Mouse (Mus musculus): ENCODE results near the gene Rpl26. TPM values are rescaled to one million over a fixed set of nuclear protein-coding genes. Genes with fewer than 3 reads are reported as not detected.
"Not testable (repeated sequence)": the region's sequence is repeated elsewhere in the genome, so short reads cannot be mapped to it uniquely, and the experiment has no call there.

The Rpl26 gene
- polyA plus RNA-seq, 1 experiment from 2014 or later: 517 TPM

DNA sequence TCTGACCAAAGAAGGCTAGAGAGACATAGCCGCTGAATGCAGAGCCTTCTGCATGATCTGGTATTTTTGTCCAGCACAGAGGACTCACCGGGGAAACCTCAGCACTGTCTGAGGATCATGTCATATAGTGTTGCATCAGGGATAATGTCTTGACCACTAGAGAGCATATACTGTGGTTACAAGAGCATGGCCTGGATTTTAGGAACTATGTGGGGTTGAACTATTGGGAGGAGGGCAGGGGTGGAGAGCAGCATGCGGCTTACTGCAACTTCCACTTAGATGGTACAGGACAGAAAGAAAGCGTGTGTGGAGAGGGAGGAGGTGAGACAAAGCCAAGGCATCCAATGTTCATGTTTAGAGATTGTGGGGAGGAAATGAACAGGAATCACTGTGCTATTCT is 13.2 kb downstream of the Rpl26 start:
- H3K27ac ChIP-seq (replicated peaks): no peak overlapping the region
- H3K36me3 ChIP-seq (replicated peaks): no peaks in the 10 kb centered on the region
- ATAC-seq (ENCODE audit: insufficient read depth): no peak
- no peaks in the 10 kb centered on the region for H3K9me3 ChIP-seq (replicated peaks)
- peaks cover 31% of the 10 kb centered on the region for H3K27me3 ChIP-seq
- 62% methylated on average over 4 of the region's 4 CpGs for WGBS (ENCODE audit: insufficient replicate concordance)
- H3K4me2 ChIP-seq: no peak overlapping the region
- no peaks in the 10 kb centered on the region; the same call in 1 of the 2 replicates for H3K4me1 ChIP-seq (replicated peaks)
- H3K4me3 ChIP-seq (replicated peaks): no peak overlapping the region
- no peak overlapping the region for H3K9ac ChIP-seq

DNA sequence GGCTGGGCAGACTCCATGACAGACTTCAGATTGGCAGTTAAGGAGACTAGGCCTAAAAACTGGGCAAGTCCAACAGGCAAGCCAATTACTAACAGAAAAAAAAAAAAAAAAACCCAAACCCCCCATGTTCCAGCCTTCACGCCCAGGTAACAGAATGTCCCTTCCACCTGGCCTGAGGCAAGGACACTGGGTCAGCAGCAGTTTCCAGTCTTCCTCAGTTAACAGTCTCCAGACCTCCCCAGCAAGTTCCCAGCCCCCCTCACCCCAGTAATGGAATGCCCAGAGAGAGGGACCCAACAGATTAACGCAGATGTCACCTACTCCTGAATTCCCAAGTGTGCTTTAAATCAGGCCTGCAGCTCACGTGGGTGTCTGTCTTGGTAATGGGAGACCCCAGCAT is 21.8 kb downstream of the Rpl26 start:
- Histone ChIP-seq H3K4me1 (replicated peaks) (no peaks in the 10 kb centered on the region), H3K9ac (no peak overlapping the region), H3K36me3 (replicated peaks) (no peaks in the 10 kb centered on the region), H3K27ac (replicated peaks) (no peak overlapping the region), H3K27me3 (peaks cover 26% of the 10 kb centered on the region; the same call in 1 of the 2 replicates), H3K9me3 (replicated peaks) (no peaks in the 10 kb centered on the region), H3K4me2 (no peak overlapping the region), H3K4me3 (replicated peaks) (no peak overlapping the region)
- ATAC-seq (ENCODE audit: insufficient read depth): no peak
- WGBS (ENCODE audit: insufficient replicate concordance): 58% methylated on average over 3 of the region's 3 CpGs

DNA sequence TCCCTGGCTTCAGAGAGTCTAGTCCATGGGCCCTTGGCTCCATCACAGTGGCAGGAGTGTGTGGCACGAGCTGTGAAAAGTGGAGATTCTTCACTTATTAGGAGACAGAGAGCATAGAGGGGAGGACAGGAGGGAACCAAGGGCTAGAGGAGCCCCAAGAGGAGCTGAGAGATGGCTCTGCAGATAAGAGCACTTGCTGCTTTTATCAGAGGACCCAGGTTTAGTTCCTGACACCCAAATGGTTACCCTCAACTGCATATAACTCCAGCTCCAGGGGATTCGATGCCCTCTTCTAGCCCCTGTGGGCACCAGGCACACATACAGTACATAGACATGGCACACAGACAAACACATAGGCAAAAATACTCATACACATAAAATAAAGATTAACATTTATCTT is 23.4 kb downstream of the Rpl26 start:
- 48% methylated on average over 2 of the region's 2 CpGs for WGBS (ENCODE audit: insufficient replicate concordance)
- Histone ChIP-seq H3K4me3 (replicated peaks) (no peak overlapping the region), H3K36me3 (replicated peaks) (no peaks in the 10 kb centered on the region), H3K4me2 (no peak overlapping the region), H3K9me3 (replicated peaks) (no peaks in the 10 kb centered on the region), H3K4me1 (replicated peaks) (no peaks in the 10 kb centered on the region), H3K27me3 (peaks cover 26% of the 10 kb centered on the region; the same call in 1 of the 2 replicates), H3K27ac (replicated peaks) (no peak overlapping the region), H3K9ac (no peak overlapping the region)
- ATAC-seq (ENCODE audit: insufficient read depth): no peak

DNA sequence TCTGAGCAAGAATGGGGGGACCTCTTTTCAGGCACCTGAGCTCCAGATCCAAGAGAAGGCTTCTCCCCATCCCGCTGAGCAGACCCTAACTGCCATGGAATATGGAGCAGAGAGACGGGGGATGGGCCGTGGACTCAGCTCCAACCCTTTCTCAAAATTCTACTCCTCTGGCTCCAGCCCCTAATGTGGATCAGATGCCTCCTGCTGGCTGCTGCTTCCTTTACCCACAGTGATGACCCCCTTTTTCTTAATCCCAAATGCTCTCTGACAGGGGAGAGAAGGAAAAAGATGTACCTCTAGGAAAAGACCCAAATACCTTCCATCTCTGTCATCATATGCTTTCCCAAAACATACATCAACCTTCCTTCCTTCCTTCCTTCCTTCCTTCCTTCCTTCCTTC is 25.6 kb downstream of the Rpl26 start, which contains the start of gene Odf4:
TSS of gene Odf4 (minus strand) at position 101 of the 400 bp plus-strand sequence.
- peaks cover 24% of the 10 kb centered on the region; the same call in 1 of the 2 replicates for H3K27me3 ChIP-seq
- whole genome bisulfite sequencing (ENCODE audit: insufficient replicate concordance): 61% methylated on average over 3 of the region's 3 CpGs
- no peaks in the 10 kb centered on the region for H3K9me3 ChIP-seq (replicated peaks)
- H3K4me3 ChIP-seq (replicated peaks): no peak within 1 kb of the TSS
- no peaks in the 10 kb centered on the region for H3K36me3 ChIP-seq (replicated peaks)
- H3K9ac ChIP-seq: no peak within 1 kb of the TSS
- no peak within 1 kb of the TSS for H3K27ac ChIP-seq (replicated peaks)
- ATAC-seq (ENCODE audit: insufficient read depth): no peak
- no peaks in the 10 kb centered on the region for H3K4me1 ChIP-seq (replicated peaks)
- no peak within 1 kb of the TSS for H3K4me2 ChIP-seq

DNA sequence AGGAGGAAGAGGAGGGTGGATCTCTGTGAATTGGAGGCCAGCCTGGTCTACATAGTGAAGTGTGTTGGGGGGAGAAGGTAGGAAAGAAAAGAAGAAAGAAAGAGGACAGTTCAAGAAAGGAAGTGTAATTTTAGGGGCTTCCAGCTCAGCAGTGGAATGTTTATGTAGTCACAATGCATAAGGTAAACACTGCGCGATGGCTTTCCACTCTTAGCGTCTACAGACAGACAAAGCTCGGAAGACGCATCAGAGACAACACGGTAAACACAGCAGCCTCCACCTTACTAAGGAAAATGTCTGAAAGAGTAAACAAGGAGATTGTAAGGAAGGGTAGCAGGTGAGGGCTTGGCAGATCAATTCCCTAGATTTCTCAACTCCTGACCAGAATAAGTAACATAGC is 28.6 kb downstream of the Rpl26 start:
- Histone ChIP-seq H3K4me3 (replicated peaks) (no peak overlapping the region), H3K9ac (no peak overlapping the region), H3K36me3 (replicated peaks) (no peaks in the 10 kb centered on the region), H3K27ac (replicated peaks) (no peak overlapping the region), H3K4me2 (no peak overlapping the region), H3K27me3 (peaks cover 7% of the 10 kb centered on the region; the same call in 1 of the 2 replicates), H3K4me1 (replicated peaks) (no peaks in the 10 kb centered on the region), H3K9me3 (replicated peaks) (no peaks in the 10 kb centered on the region)
- ATAC-seq (ENCODE audit: insufficient read depth): no peak
- WGBS (ENCODE audit: insufficient replicate concordance): 51% methylated on average over 6 of the region's 6 CpGs

- Histone ChIP-seq H3K4me2 (no peak overlapping the region), H3K9ac (no peak overlapping the region), H3K4me1 (replicated peaks) (no peaks in the 10 kb centered on the region; the same call in 1 of the 2 replicates), H3K4me3 (replicated peaks) (no peak overlapping the region), H3K27me3 (peaks cover 7% of the 10 kb centered on the region; the same call in 1 of the 2 replicates), H3K9me3 (replicated peaks) (no peaks in the 10 kb centered on the region), H3K36me3 (replicated peaks) (no peaks in the 10 kb centered on the region), H3K27ac (replicated peaks) (no peak overlapping the region)
- WGBS (ENCODE audit: insufficient replicate concordance): 64% methylated on average over 5 of the region's 5 CpGs
- ATAC-seq (ENCODE audit: insufficient read depth): no peak
These were observed 32.6 kb downstream of the Rpl26 start for GRCm38 (mm10) chr11:68933885-68934507.

GRCm38 (mm10) chr11:68936951-68937350 is 35.6 kb downstream of the Rpl26 start:
- H3K9me3 ChIP-seq (replicated peaks); H3K27ac ChIP-seq (replicated peaks); H3K27me3 ChIP-seq; H3K36me3 ChIP-seq (replicated peaks); ATAC-seq (ENCODE audit: insufficient read depth); H3K4me2 ChIP-seq; H3K9ac ChIP-seq; H3K4me3 ChIP-seq (replicated peaks): not testable (repeated sequence)
- WGBS (ENCODE audit: insufficient replicate concordance): 78% methylated on average over 4 of the region's 4 CpGs
- peaks cover 17% of the 10 kb centered on the region for H3K4me1 ChIP-seq (replicated peaks)

GRCm38 (mm10) chr11:68939451-68940304 is 38.3 kb downstream of the Rpl26 start:
- Histone ChIP-seq H3K4me3 (replicated peaks) (peak overlapping the region; percentile 50), H3K36me3 (replicated peaks) (no peaks in the 10 kb centered on the region), H3K4me1 (replicated peaks) (peaks cover 17% of the 10 kb centered on the region), H3K4me2 (peak overlapping the region; percentile 66), H3K27ac (replicated peaks) (no peak overlapping the region), H3K9me3 (replicated peaks) (no peaks in the 10 kb centered on the region), H3K9ac (peak overlapping the region; percentile 34; the same call in 1 of the 2 replicates), H3K27me3 (0 out of 2 replicates have a peak, but pooled peaks cover under 1% of the 10 kb centered on the region)
- ATAC-seq (ENCODE audit: insufficient read depth): peak; percentile 97
- 3% methylated on average over 16 of the region's 16 CpGs for WGBS (ENCODE audit: insufficient replicate concordance)

DNA sequence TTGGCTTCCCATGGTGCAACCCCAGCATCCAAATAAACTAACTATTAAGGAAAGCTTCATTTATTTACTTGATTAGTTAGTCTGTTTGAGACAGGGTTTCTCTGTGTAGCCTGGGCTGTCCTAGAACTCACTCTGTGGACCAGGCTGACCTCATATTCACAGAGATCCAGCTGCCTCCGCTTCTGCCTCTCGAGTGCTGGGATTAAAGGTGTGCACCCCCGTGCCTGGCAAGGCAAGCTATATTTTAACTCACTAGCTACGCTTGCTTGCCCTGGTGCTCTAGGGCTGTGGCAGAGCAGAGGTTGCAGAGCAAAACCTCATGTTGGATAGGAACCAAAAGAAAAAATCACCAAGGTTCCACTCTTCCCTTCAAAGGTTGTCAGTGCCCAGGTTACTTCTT is 39.1 kb downstream of the Rpl26 start:
- Histone ChIP-seq H3K4me3 (replicated peaks) (no peak overlapping the region), H3K27me3 (0 out of 2 replicates have a peak, but pooled peaks cover 3% of the 10 kb centered on the region), H3K27ac (replicated peaks) (no peak overlapping the region), H3K9ac (no peak overlapping the region), H3K9me3 (replicated peaks) (no peaks in the 10 kb centered on the region), H3K4me1 (replicated peaks) (peaks cover 17% of the 10 kb centered on the region), H3K4me2 (peak overlapping the region; percentile 66), H3K36me3 (replicated peaks) (no peaks in the 10 kb centered on the region)
- no peak for ATAC-seq (ENCODE audit: insufficient read depth)
- WGBS (ENCODE audit: insufficient replicate concordance): 56% methylated on average over 4 of the region's 4 CpGs

- Histone ChIP-seq H3K36me3 (replicated peaks) (no peaks in the 10 kb centered on the region), H3K4me1 (replicated peaks) (peaks cover 17% of the 10 kb centered on the region), H3K9ac (no peak overlapping the region), H3K4me3 (replicated peaks) (no peak overlapping the region), H3K27ac (replicated peaks) (no peak overlapping the region), H3K27me3 (peaks cover 14% of the 10 kb centered on the region; the same call in 1 of the 2 replicates), H3K4me2 (no peak overlapping the region), H3K9me3 (replicated peaks) (no peaks in the 10 kb centered on the region)
- WGBS (ENCODE audit: insufficient replicate concordance): 62% methylated on average over 8 of the region's 8 CpGs
- ATAC-seq (ENCODE audit: insufficient read depth): no peak
These were observed 41.3 kb downstream of the Rpl26 start for GRCm38 (mm10) chr11:68942731-68943130.

GRCm38 (mm10) chr11:68945245-68945644 is 43.9 kb downstream of the Rpl26 start:
- H3K27me3 ChIP-seq: peaks cover 24% of the 10 kb centered on the region; the same call in 1 of the 2 replicates

More at GRCm38 (mm10) chr11:68945245-68945644, 43.9 kb downstream of the Rpl26 start:
- Histone ChIP-seq H3K4me3 (replicated peaks) (no peak overlapping the region), H3K4me1 (replicated peaks) (peaks cover 5% of the 10 kb centered on the region), H3K4me2 (no peak overlapping the region), H3K9me3 (replicated peaks) (no peaks in the 10 kb centered on the region), H3K27ac (replicated peaks) (no peak overlapping the region), H3K36me3 (replicated peaks) (no peaks in the 10 kb centered on the region), H3K9ac (no peak overlapping the region)
- 57% methylated on average over 2 of the region's 2 CpGs for WGBS (ENCODE audit: insufficient replicate concordance)
- no peak for ATAC-seq (ENCODE audit: insufficient read depth)

Data from liver, embryonic 15.5 days (tissue).